Mouse (Mus musculus) forebrain, embryonic 10.5 days (tissue): ENCODE measurements at regions not wholly inside any gene's neighbourhood (a gene's known extent, or its start where the extent isn't known, plus 50 kb on each side); places are given as distances from the start of the nearest gene placed in this dataset.

Source experiments
- DNase-seq: peaks from one replicate; pipeline ENCODE4 v3.0.0-alpha.2; 2017; ENCODE audit warnings: low spot score; ENCODE audit errors: extremely low spot score
- H3K27ac ChIP-seq: fragments of 300-500 bp; sonication (generic); 2 replicates; pipeline ENCODE4 v1.5.1; 2016; ENCODE audit warnings: mild to moderate bottlenecking
- H3K27me3 ChIP-seq: fragments of 300-500 bp; sonication (generic); 2 replicates; pipeline ENCODE4 v1.6.1; 2016; ENCODE audit warnings: mild to moderate bottlenecking; ENCODE audit not compliant: poor library complexity, severe bottlenecking
- H3K36me3 ChIP-seq: fragments of 300-500 bp; sonication (generic); replicated peaks from 2 replicates; pipeline ENCODE4 v1.6.1; 2016; ENCODE audit warnings: mild to moderate bottlenecking, moderate library complexity
- H3K4me1 ChIP-seq: fragments of 300-500 bp; sonication (generic); 2 replicates; pipeline ENCODE4 v1.6.1; 2016
- H3K4me3 ChIP-seq: fragments of 300-500 bp; sonication (generic); 2 replicates; pipeline ENCODE4 v1.5.1; 2016; ENCODE audit warnings: mild to moderate bottlenecking, moderate library complexity
- H3K9me3 ChIP-seq: fragments of 300-500 bp; sonication (generic); 2 replicates; pipeline ENCODE4 v1.6.1; 2016; ENCODE audit warnings: mild to moderate bottlenecking, moderate library complexity
- WGBS: fragments of 180-500 bp; shearing (Covaris S2); methylation state at CpG from one replicate; pipeline ENCODE4 v1.1.7; 2016; 5-methylcytosine and 5-hydroxymethylcytosine counted together

DNA sequence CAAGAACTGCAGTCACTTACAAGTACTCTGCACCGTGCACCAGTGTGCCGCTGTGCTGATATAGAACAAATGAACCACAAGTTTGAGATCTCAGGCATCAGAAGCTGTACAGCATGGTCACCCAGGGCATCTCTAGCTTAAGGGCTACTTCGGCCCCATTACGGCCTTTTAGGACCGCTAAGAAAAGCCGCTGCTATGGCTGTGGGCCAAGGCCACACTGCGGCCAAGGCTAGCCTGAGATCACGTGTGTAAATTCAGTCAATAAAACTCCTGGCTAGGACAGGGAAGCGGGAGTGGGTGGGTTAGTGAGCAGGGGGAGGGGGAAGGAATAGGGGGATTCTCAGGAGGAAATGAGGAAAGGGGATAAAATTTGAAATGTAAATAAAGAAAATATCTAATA, 50.9 kb upstream of the Atp12a start:
- 87% methylated on average over 9 of the region's 9 CpGs for WGBS
- H3K4me3 ChIP-seq, result no peak overlapping the region
- H3K27me3 ChIP-seq, result no peaks in the 10 kb centered on the region
- H3K9me3 ChIP-seq, result no peaks in the 10 kb centered on the region
- no peak overlapping the region for H3K27ac ChIP-seq
- DNase-seq, result no peak
- H3K4me1 ChIP-seq, result 0 out of 2 replicates have a peak, but pooled peaks cover 5% of the 10 kb centered on the region
- no peaks in the 10 kb centered on the region for H3K36me3 ChIP-seq

DNA sequence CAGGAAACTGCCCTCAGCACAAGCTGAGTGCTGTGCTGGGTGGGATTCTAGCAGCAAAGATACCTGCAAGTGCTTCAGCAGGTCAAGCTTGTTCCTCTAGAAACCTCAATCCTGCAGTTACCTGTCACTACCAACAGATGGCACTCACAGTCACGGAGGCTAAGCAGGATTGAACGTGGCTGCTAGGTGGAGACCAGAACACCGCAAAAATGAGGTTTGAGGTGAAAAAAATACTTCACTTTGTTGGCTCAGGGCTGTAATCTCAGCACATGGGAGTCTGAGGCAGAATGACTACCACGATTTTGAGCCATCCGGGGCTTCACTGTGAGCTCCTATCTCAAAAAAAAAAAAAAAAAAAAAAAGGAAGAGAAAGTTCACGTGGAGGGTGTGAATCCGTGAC, 50.4 kb upstream of the Atp12a start:
- Histone ChIP-seq H3K4me1 (0 out of 2 replicates have a peak, but pooled peaks cover 5% of the 10 kb centered on the region), H3K4me3 (no peak overlapping the region), H3K27me3 (no peaks in the 10 kb centered on the region), H3K9me3 (no peaks in the 10 kb centered on the region), H3K36me3 (no peaks in the 10 kb centered on the region), H3K27ac (no peak overlapping the region)
- DNase-seq, result peak; percentile 36
- 38% methylated on average over 7 of the region's 7 CpGs for WGBS
